Comparison of ENCODE assay signal across 12 mouse cellular contexts in the genomic region with DNA sequence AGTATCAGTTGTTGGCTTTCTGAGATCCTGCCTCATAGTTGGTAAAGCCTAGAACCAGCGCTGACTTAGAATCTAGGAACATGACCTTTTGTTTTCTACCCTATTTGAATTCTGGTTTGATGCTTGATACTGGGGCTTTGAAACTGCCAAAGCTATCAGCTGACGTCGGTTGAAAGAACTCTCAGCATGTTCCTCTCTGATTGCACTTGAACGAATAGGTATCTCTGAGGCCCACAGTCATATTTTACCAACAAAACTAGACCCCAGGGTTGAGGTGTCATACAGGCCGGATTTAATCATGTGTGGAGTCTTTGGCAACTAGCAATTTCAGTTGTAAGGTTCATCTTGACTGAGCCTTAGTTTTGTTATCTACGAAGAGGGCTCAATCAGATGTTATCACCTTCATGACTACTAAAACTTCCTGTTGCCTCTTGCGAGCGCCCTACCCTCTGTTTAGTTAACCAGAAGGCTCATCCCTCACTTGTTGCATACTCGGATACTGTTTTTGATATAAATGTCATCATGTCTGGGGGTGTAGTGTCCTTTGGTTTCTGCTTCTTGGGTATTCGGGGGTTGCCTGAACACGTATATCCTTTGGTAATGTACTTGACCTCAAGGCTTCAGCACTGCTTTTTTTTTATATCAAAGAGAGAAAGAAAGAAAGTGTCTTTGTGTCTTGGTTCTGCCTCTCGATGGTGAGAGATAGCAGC. TPM values are rescaled to one million over a fixed set of nuclear protein-coding genes. Genes with fewer than 3 reads are reported as not detected.
A peak's percentile ranks its signal among the peaks of the same experiment; 100 is the strongest.
DNase-seq lines count a peak whose midpoint lies in the region; ATAC-seq and TF ChIP-seq lines count a peak whose summit lies in the region.
"Had no signal": no experiment of that assay in that cellular context is flagged by ENCODE, and none has a peak within 500 bp of the region (broad histone marks: within the 10 kb centered on the region; RNA-seq: fewer than 3 reads in every experiment).

No protein-coding gene starts in this region.

- H3K4me1 ChIP-seq in hindbrain, postnatal 0 days (ENCODE audit: insufficient read depth, low read length): no peaks in the 10 kb centered on the region
- no peaks in the 10 kb centered on the region for H3K4me1 ChIP-seq in hindbrain, embryonic 12.5 days
- H3K4me1 ChIP-seq in testis, adult 2 months (ENCODE audit: control insufficient read depth, insufficient read depth, low read length): no peaks in the 10 kb centered on the region; the same call in 1 of the 2 replicates
- H3K4me1 ChIP-seq in intestine, embryonic 15.5 days (replicated peaks): peaks cover 6% of the 10 kb centered on the region; the same call in 1 of the 2 replicates
- H3K4me1 ChIP-seq: midbrain, embryonic 13.5 days had no signal

- no peak overlapping the region for H3K4me2 ChIP-seq in hindbrain, postnatal 0 days (ENCODE audit: low read depth, low read length)
- no peak overlapping the region for H3K4me2 ChIP-seq in hindbrain, embryonic 12.5 days (replicated peaks)
- no peak overlapping the region for H3K4me2 ChIP-seq in intestine, embryonic 15.5 days (replicated peaks)
- H3K4me2 ChIP-seq: midbrain, embryonic 13.5 days had no signal

- no peak for ATAC-seq in hindbrain, postnatal 0 days
- ATAC-seq in hindbrain, embryonic 12.5 days (ENCODE audit: low FRiP score): no peak
- no peak for ATAC-seq in intestine, embryonic 15.5 days
- ATAC-seq: forebrain, embryonic 16.5 days; midbrain, embryonic 13.5 days had no signal

- no peak overlapping the region for H3K4me3 ChIP-seq in hindbrain, postnatal 0 days (ENCODE audit: low read length)
- no peak overlapping the region for H3K4me3 ChIP-seq in hindbrain, embryonic 12.5 days
- no peak overlapping the region for H3K4me3 ChIP-seq in testis, adult 2 months (ENCODE audit: control insufficient read depth, low read depth, low read length)
- no peak overlapping the region for H3K4me3 ChIP-seq in intestine, embryonic 15.5 days (replicated peaks)
- H3K4me3 ChIP-seq: midbrain, embryonic 13.5 days had no signal

- H3K36me3 ChIP-seq in hindbrain, postnatal 0 days (ENCODE audit: insufficient read depth, low read length): peaks cover 5% of the 10 kb centered on the region; the same call in 1 of the 2 replicates
- peaks cover 16% of the 10 kb centered on the region; the same call in 1 of the 2 replicates for H3K36me3 ChIP-seq in hindbrain, embryonic 12.5 days
- peaks cover 6% of the 10 kb centered on the region for H3K36me3 ChIP-seq in testis, adult 2 months (ENCODE audit: control insufficient read depth, insufficient read depth, low read length)
- H3K36me3 ChIP-seq in intestine, embryonic 15.5 days: no peaks in the 10 kb centered on the region; the same call in 1 of the 2 replicates

- no peak for TF ChIP-seq POLR2A in testis, adult 2 months (IDR thresholded peaks at IDR 0.05; ENCODE audit: control insufficient read depth, low read depth, low read length)

- H3K27me3 ChIP-seq in hindbrain, postnatal 0 days (ENCODE audit: insufficient read depth, low read length): no peaks in the 10 kb centered on the region
- no peaks in the 10 kb centered on the region for H3K27me3 ChIP-seq in hindbrain, embryonic 12.5 days
- no peaks in the 10 kb centered on the region for H3K27me3 ChIP-seq in testis, adult 2 months (ENCODE audit: control insufficient read depth, insufficient read depth, low read length)
- H3K27me3 ChIP-seq in intestine, embryonic 15.5 days (replicated peaks): no peaks in the 10 kb centered on the region
- H3K27me3 ChIP-seq: midbrain, embryonic 13.5 days had no signal

- H3K27ac ChIP-seq in hindbrain, postnatal 0 days: peak overlapping the region; percentile 27; the same call in 1 of the 2 replicates
- H3K27ac ChIP-seq in hindbrain, embryonic 12.5 days: no peak overlapping the region
- peak overlapping the region; percentile 67 for H3K27ac ChIP-seq in testis, adult 2 months (ENCODE audit: control insufficient read depth, insufficient read depth, low read depth, low read length)
- peak overlapping the region; percentile 71 for H3K27ac ChIP-seq in intestine, embryonic 15.5 days
- H3K27ac ChIP-seq: midbrain, embryonic 13.5 days had no signal

- no peak overlapping the region for H3K9ac ChIP-seq in hindbrain, postnatal 0 days (replicated peaks; ENCODE audit: low read length)
- no peak overlapping the region for H3K9ac ChIP-seq in hindbrain, embryonic 12.5 days
- no peak overlapping the region for H3K9ac ChIP-seq in intestine, embryonic 15.5 days
- H3K9ac ChIP-seq: midbrain, embryonic 13.5 days had no signal

- no peak for DNase-seq in hindbrain, postnatal 0 days (ENCODE audit: low spot score)
- DNase-seq in testis, postnatal 10 days (ENCODE audit: low spot score): no peak
- peak; percentile 36 for DNase-seq in thymus, postnatal 25 days
- DNase-seq in retina, postnatal 1 day: no peak
- DNase-seq in layer of hippocampus, adult 8-10 months (ENCODE audit: low spot score in 2 of 2): no peak
- DNase-seq: embryo, embryonic 11 days had no signal

- H3K9me3 ChIP-seq in hindbrain, postnatal 0 days (ENCODE audit: low read length): no peaks in the 10 kb centered on the region
- H3K9me3 ChIP-seq in hindbrain, embryonic 12.5 days (replicated peaks): no peaks in the 10 kb centered on the region
- no peaks in the 10 kb centered on the region for H3K9me3 ChIP-seq in intestine, embryonic 15.5 days
- H3K9me3 ChIP-seq: midbrain, embryonic 13.5 days had no signal

- WGBS in hindbrain, postnatal 0 days: 83% methylated on average over 12 of the region's 12 CpGs
- WGBS in hindbrain, embryonic 12.5 days: 88% methylated on average over 12 of the region's 12 CpGs
- 75% methylated on average over 12 of the region's 12 CpGs for WGBS in intestine, embryonic 15.5 days

- TF ChIP-seq CTCF in hindbrain, postnatal 0 days (IDR thresholded peaks at IDR 0.05; ENCODE audit: low read depth): no peak
- no peak for TF ChIP-seq CTCF in testis, adult 2 months (IDR thresholded peaks at IDR 0.05; ENCODE audit: control insufficient read depth, insufficient read depth, insufficient replicate concordance, low read depth, low read length)

RNA-seq across cellular contexts. Expression of a gene that starts 14.9 kb away (rescaled TPM):
- 20.6 and 20.7 TPM in 2 replicates for total RNA-seq in hindbrain, postnatal 0 days (2014; rRNA removed)
- 10.6 and 12.4 TPM in 2 replicates for polyA plus RNA-seq in hindbrain, postnatal 0 days (2015; fragmentation: Nextera tagmentation; extraction: Ambion mirVana)
- 3.1 and 3.6 TPM in 2 replicates for polyA plus RNA-seq in hindbrain, embryonic 12.5 days (2016; fragmentation: Nextera tagmentation; extraction: Ambion mirVana)
- polyA plus RNA-seq in testis, adult 2 months (2012; rRNA removed): 7.6 and 7.7 TPM in 2 replicates
- 3.1 and 4.5 TPM in 2 replicates for polyA plus RNA-seq in intestine, embryonic 15.5 days (2015; fragmentation: Nextera tagmentation; extraction: Ambion mirVana)
- total RNA-seq in layer of hippocampus, adult 8-10 months (2022): 1 to 10 TPM; 3.1 to 5.8 (median 4.9) TPM

RNA-seq across cellular contexts. Expression of a gene that starts 16.6 kb away (rescaled TPM):
- 59.1 and 60.8 TPM in 2 replicates for total RNA-seq in hindbrain, postnatal 0 days (2014; rRNA removed)
- 34.2 TPM in 2 replicates for polyA plus RNA-seq in hindbrain, postnatal 0 days (2015; fragmentation: Nextera tagmentation; extraction: Ambion mirVana)
- 28.5 and 29.2 TPM in 2 replicates for polyA plus RNA-seq in hindbrain, embryonic 12.5 days (2016; fragmentation: Nextera tagmentation; extraction: Ambion mirVana)
- 40.6 and 42.1 TPM in 2 replicates for polyA plus RNA-seq in testis, adult 2 months (2012; rRNA removed)
- polyA plus RNA-seq in intestine, embryonic 15.5 days (2015; fragmentation: Nextera tagmentation; extraction: Ambion mirVana): 32.3 and 32.4 TPM in 2 replicates
- 10 to 100 TPM; 26.7 to 31.7 (median 28.8) TPM for total RNA-seq in layer of hippocampus, adult 8-10 months (2022)

RNA-seq across cellular contexts. Expression of a gene that starts 33.1 kb away (rescaled TPM):
- 0.40 TPM in 1 of 2 replicates, not detected in the other for total RNA-seq in hindbrain, postnatal 0 days (2014; rRNA removed)
- polyA plus RNA-seq in hindbrain, postnatal 0 days (2015; fragmentation: Nextera tagmentation; extraction: Ambion mirVana): 0.08 TPM in 1 of 2 replicates, not detected in the other
- polyA plus RNA-seq in hindbrain, embryonic 12.5 days (2016; fragmentation: Nextera tagmentation; extraction: Ambion mirVana): not detected in 2 replicates
- polyA plus RNA-seq in testis, adult 2 months (2012; rRNA removed): not detected in 2 replicates
- 0.20 and 0.26 TPM in 2 replicates for polyA plus RNA-seq in intestine, embryonic 15.5 days (2015; fragmentation: Nextera tagmentation; extraction: Ambion mirVana)
- under 1 TPM in 2 of 4 experiments, not detected in 2; 0.65 to 0.93 TPM for total RNA-seq in layer of hippocampus, adult 8-10 months (2022)
- polyA plus RNA-seq: forebrain, embryonic 16.5 days; intestine, embryonic 14.5 days; midbrain, embryonic 13.5 days had no signal

RNA-seq across cellular contexts. Expression of a gene that starts 43.0 kb away (rescaled TPM):
- total RNA-seq in hindbrain, postnatal 0 days (2014; rRNA removed): 41.9 and 45.4 TPM in 2 replicates
- polyA plus RNA-seq in hindbrain, postnatal 0 days (2015; fragmentation: Nextera tagmentation; extraction: Ambion mirVana): 30.6 and 31.6 TPM in 2 replicates
- polyA plus RNA-seq in hindbrain, embryonic 12.5 days (2016; fragmentation: Nextera tagmentation; extraction: Ambion mirVana): 72.0 and 77.6 TPM in 2 replicates
- 32.9 and 35.1 TPM in 2 replicates for polyA plus RNA-seq in testis, adult 2 months (2012; rRNA removed)
- polyA plus RNA-seq in intestine, embryonic 15.5 days (2015; fragmentation: Nextera tagmentation; extraction: Ambion mirVana): 43.8 and 47.1 TPM in 2 replicates
- 10 to 100 TPM; 57.6 to 66.7 (median 63.6) TPM for total RNA-seq in layer of hippocampus, adult 8-10 months (2022)

RNA-seq across cellular contexts. Expression of a gene that starts 43.1 kb away (rescaled TPM):
- 20.8 TPM in 2 replicates for total RNA-seq in hindbrain, postnatal 0 days (2014; rRNA removed)
- polyA plus RNA-seq in hindbrain, postnatal 0 days (2015; fragmentation: Nextera tagmentation; extraction: Ambion mirVana): 10.3 and 10.9 TPM in 2 replicates
- polyA plus RNA-seq in hindbrain, embryonic 12.5 days (2016; fragmentation: Nextera tagmentation; extraction: Ambion mirVana): 9.6 and 10.4 TPM in 2 replicates
- polyA plus RNA-seq in testis, adult 2 months (2012; rRNA removed): 46.5 and 48.8 TPM in 2 replicates
- 3.7 and 3.8 TPM in 2 replicates for polyA plus RNA-seq in intestine, embryonic 15.5 days (2015; fragmentation: Nextera tagmentation; extraction: Ambion mirVana)
- total RNA-seq in layer of hippocampus, adult 8-10 months (2022): 10 to 100 TPM; 13.8 to 18.5 (median 15.4) TPM
